Mouse (Mus musculus) MEL (cell line): ENCODE data around the gene Kidins220.

Source experiments
- CTCF ChIP-seq, 3 experiments: IDR thresholded peaks in 2 of 3; conservative IDR thresholded peaks in 1 of 3; 2 replicates each; pipeline ENCODE4 v1.5.1; 2011 to 2012; ENCODE audit warnings: low read length in 3 of 3, low read depth in 2 of 3, mild to moderate bottlenecking in 2 of 3, improper control_type of control experiment in 1 of 3, inconsistent platforms in 1 of 3, mixed read lengths in 1 of 3, moderate library complexity in 1 of 3; ENCODE audit not compliant: control insufficient read depth in 1 of 3, insufficient read depth in 1 of 3, poor library complexity in 1 of 3, severe bottlenecking in 1 of 3
- E2F4 ChIP-seq: IDR thresholded peaks from 2 replicates; pipeline ENCODE4 v1.6.1; 2011; ENCODE audit warnings: low read depth, low read length, improper control_type of control experiment, borderline replicate concordance
- GATA1 ChIP-seq: IDR thresholded peaks from 2 replicates; pipeline ENCODE4 v1.6.1; 2011; ENCODE audit warnings: low read depth, low read length, improper control_type of control experiment
- MYC ChIP-seq: IDR thresholded peaks from 2 replicates; pipeline ENCODE4 v1.6.1; 2011; ENCODE audit warnings: low read depth, mild to moderate bottlenecking, low read length, improper control_type of control experiment, moderate library complexity
- NRF1 ChIP-seq: IDR thresholded peaks from 2 replicates; pipeline ENCODE4 v1.6.1; 2014; ENCODE audit warnings: low read depth, mild to moderate bottlenecking, inconsistent platforms, low read length, improper control_type of control experiment, moderate library complexity; ENCODE audit not compliant: poor library complexity, insufficient read depth, severe bottlenecking
- POLR2A ChIP-seq, 2 experiments: IDR thresholded peaks; 2 replicates each; pipeline ENCODE4 v1.6.1; 2011 to 2012; ENCODE audit warnings: low read length in 2 of 2, mild to moderate bottlenecking in 2 of 2, control low read depth in 1 of 2, improper control_type of control experiment in 1 of 2, low read depth in 1 of 2, moderate library complexity in 1 of 2; ENCODE audit not compliant: control insufficient read depth in 1 of 2, insufficient read depth in 1 of 2, poor library complexity in 1 of 2
- TAL1 ChIP-seq: IDR thresholded peaks from 2 replicates; pipeline ENCODE4 v1.6.1; 2012; ENCODE audit warnings: mild to moderate bottlenecking, inconsistent platforms, low read length, moderate library complexity, mixed read lengths

DNA sequence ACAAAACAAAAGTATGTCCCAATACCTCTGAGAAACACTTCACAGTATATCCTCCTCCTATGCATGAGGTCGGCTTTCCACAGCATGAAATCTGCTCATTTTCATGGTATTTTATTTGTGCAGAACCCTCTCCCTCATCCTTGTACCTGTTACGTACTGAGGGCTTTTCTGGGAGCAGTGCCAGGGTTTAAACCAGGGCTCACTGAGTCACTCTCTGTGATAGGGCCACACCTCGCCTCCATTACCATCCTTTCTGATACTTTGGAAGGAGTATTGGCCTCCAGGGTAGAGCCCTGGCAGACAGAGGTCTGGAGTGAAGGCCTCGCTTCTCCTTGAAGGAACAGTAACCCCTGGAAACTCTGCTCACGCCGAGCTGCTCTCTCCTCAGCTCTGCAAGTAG lies 30.6 kb downstream of the Kidins220 start:
- TF ChIP-seq TAL1 (no peak), CTCF (IDR thresholded peaks at IDR 0.05 in 2 of 3, conservative IDR thresholded peaks at IDR 0.05 in 1 of 3; ENCODE audit: control insufficient read depth in 1 of 3, insufficient read depth in 1 of 3, low read depth in 2 of 3, low read length in 3 of 3, poor library complexity in 1 of 3, severe bottlenecking in 1 of 3) (no peak), E2F4 (no peak), POLR2A (IDR thresholded peaks at IDR 0.05; ENCODE audit: control insufficient read depth in 1 of 2, insufficient read depth in 1 of 2, low read depth in 1 of 2, low read length in 2 of 2, poor library complexity in 1 of 2) (no peak), MYC (no peak), NRF1 (no peak), GATA1 (no peak)
